Mouse (Mus musculus) MEL (cell line): ENCODE measurements around the gene Gnai1. TPM values are rescaled to one million over a fixed set of nuclear protein-coding genes. Genes with fewer than 3 reads are reported as not detected.

Experiments used
- DNase-seq: peaks from one replicate; pipeline ENCODE4 v3.0.0; 2011; ENCODE audit warnings: low read depth, low spot score
- H3K27ac ChIP-seq: 2 replicates; pipeline ENCODE4 v1.5.1; 2012; ENCODE audit warnings: low read depth, mild to moderate bottlenecking, control low read depth, low read length, moderate library complexity; ENCODE audit not compliant: control insufficient read depth
- H3K27me3 ChIP-seq, 2 experiments: fragments of 150-350 bp in 1 of 2; sonication (generic) in 1 of 2; 2 replicates each; pipeline ENCODE4 v1.6.1; 2012; ENCODE audit warnings: low read length in 2 of 2, mild to moderate bottlenecking in 2 of 2, improper control_type of control experiment in 1 of 2, moderate library complexity in 1 of 2; ENCODE audit not compliant: insufficient read depth in 2 of 2, control insufficient read depth in 1 of 2
- H3K36me3 ChIP-seq, 2 experiments: 2 replicates each; pipeline ENCODE4 v1.6.1; 2012 to 2014; ENCODE audit warnings: low read length in 2 of 2, improper control_type of control experiment in 1 of 2, inconsistent platforms in 1 of 2, mild to moderate bottlenecking in 1 of 2; ENCODE audit not compliant: insufficient read depth in 2 of 2, control insufficient read depth in 1 of 2
- H3K4me1 ChIP-seq, 2 experiments: fragments of 150-350 bp in 1 of 2; sonication (generic) in 1 of 2; 2 replicates each; pipeline ENCODE4 v1.6.1; 2012; ENCODE audit warnings: low read length in 2 of 2, improper control_type of control experiment in 1 of 2, mild to moderate bottlenecking in 1 of 2; ENCODE audit not compliant: insufficient read depth in 2 of 2, control insufficient read depth in 1 of 2
- H3K4me3 ChIP-seq, 2 experiments: fragments of 150-350 bp in 1 of 2; sonication (generic) in 1 of 2; 2 replicates each; pipeline ENCODE4 v1.5.1; 2012; ENCODE audit warnings: low read depth in 2 of 2, low read length in 2 of 2, mild to moderate bottlenecking in 2 of 2, moderate library complexity in 2 of 2, control low read depth in 1 of 2, improper control_type of control experiment in 1 of 2; ENCODE audit not compliant: control insufficient read depth in 1 of 2, insufficient read depth in 1 of 2
- H3K79me2 ChIP-seq: 2 replicates; pipeline ENCODE4 v1.6.1; 2012; ENCODE audit warnings: mild to moderate bottlenecking, low read length, moderate library complexity; ENCODE audit not compliant: control insufficient read depth, poor library complexity, insufficient read depth
- H3K9ac ChIP-seq: 2 replicates; pipeline ENCODE4 v1.6.1; 2012; ENCODE audit warnings: low read depth, mild to moderate bottlenecking, control low read depth, low read length, moderate library complexity; ENCODE audit not compliant: control insufficient read depth, poor library complexity, severe bottlenecking
- H3K9me3 ChIP-seq: fragments of 150-350 bp; sonication (generic); replicated peaks from 2 replicates; pipeline ENCODE4 v1.6.1; 2012; ENCODE audit warnings: mild to moderate bottlenecking, low read length, improper control_type of control experiment, moderate library complexity; ENCODE audit not compliant: insufficient read depth
- BHLHE40 ChIP-seq: IDR thresholded peaks from 2 replicates; pipeline ENCODE4 v1.6.1; 2012; ENCODE audit warnings: low read depth, mild to moderate bottlenecking, inconsistent platforms, low read length, improper control_type of control experiment, borderline replicate concordance
- CHD1 ChIP-seq: IDR thresholded peaks from 2 replicates; pipeline ENCODE4 v1.6.1; 2012; ENCODE audit warnings: low read depth, mild to moderate bottlenecking, inconsistent platforms, low read length, improper control_type of control experiment
- CHD2 ChIP-seq: IDR thresholded peaks from 2 replicates; pipeline ENCODE4 v1.6.1; 2011; ENCODE audit warnings: low read length, improper control_type of control experiment
- E2F4 ChIP-seq: IDR thresholded peaks from 2 replicates; pipeline ENCODE4 v1.6.1; 2011; ENCODE audit warnings: low read depth, low read length, improper control_type of control experiment, borderline replicate concordance
- ETS1 ChIP-seq: IDR thresholded peaks from 2 replicates; pipeline ENCODE4 v1.6.1; 2012; ENCODE audit warnings: low read depth, mild to moderate bottlenecking, inconsistent platforms, low read length, improper control_type of control experiment, moderate library complexity
- GATA1 ChIP-seq: IDR thresholded peaks from 2 replicates; pipeline ENCODE4 v1.6.1; 2011; ENCODE audit warnings: low read depth, low read length, improper control_type of control experiment
- HCFC1 ChIP-seq: IDR thresholded peaks from 2 replicates; pipeline ENCODE4 v1.6.1; 2012; ENCODE audit warnings: low read depth, mild to moderate bottlenecking, inconsistent platforms, low read length, improper control_type of control experiment, moderate library complexity
- MAFK ChIP-seq: IDR thresholded peaks from 2 replicates; pipeline ENCODE4 v1.6.1; 2011; ENCODE audit warnings: low read depth, mild to moderate bottlenecking, low read length, improper control_type of control experiment, borderline replicate concordance
- MAX ChIP-seq: IDR thresholded peaks from 2 replicates; pipeline ENCODE4 v1.6.1; 2011; ENCODE audit warnings: low read length, improper control_type of control experiment
- MAZ ChIP-seq: IDR thresholded peaks from 2 replicates; pipeline ENCODE4 v1.6.1; 2012; ENCODE audit warnings: low read depth, mild to moderate bottlenecking, inconsistent platforms, low read length, improper control_type of control experiment
- MEF2A ChIP-seq: IDR thresholded peaks from 2 replicates; pipeline ENCODE4 v1.6.1; 2014; ENCODE audit warnings: low read depth, mild to moderate bottlenecking, inconsistent platforms, low read length, improper control_type of control experiment; ENCODE audit not compliant: poor library complexity, insufficient replicate concordance, severe bottlenecking; ENCODE audit errors: extremely low read depth
- MXI1 ChIP-seq: IDR thresholded peaks from 2 replicates; pipeline ENCODE4 v1.6.1; 2011; ENCODE audit warnings: mild to moderate bottlenecking, low read depth, low read length, improper control_type of control experiment
- MYC ChIP-seq: IDR thresholded peaks from 2 replicates; pipeline ENCODE4 v1.6.1; 2011; ENCODE audit warnings: low read depth, mild to moderate bottlenecking, low read length, improper control_type of control experiment, moderate library complexity
- NELFE ChIP-seq: IDR thresholded peaks from 2 replicates; pipeline ENCODE4 v1.6.1; 2011; ENCODE audit warnings: low read depth, low read length, improper control_type of control experiment
- NRF1 ChIP-seq: IDR thresholded peaks from 2 replicates; pipeline ENCODE4 v1.6.1; 2014; ENCODE audit warnings: low read depth, mild to moderate bottlenecking, inconsistent platforms, low read length, improper control_type of control experiment, moderate library complexity; ENCODE audit not compliant: poor library complexity, insufficient read depth, severe bottlenecking
- POLR2A ChIP-seq, 2 experiments: IDR thresholded peaks; 2 replicates each; pipeline ENCODE4 v1.6.1; 2011 to 2012; ENCODE audit warnings: low read length in 2 of 2, mild to moderate bottlenecking in 2 of 2, control low read depth in 1 of 2, improper control_type of control experiment in 1 of 2, low read depth in 1 of 2, moderate library complexity in 1 of 2; ENCODE audit not compliant: control insufficient read depth in 1 of 2, insufficient read depth in 1 of 2, poor library complexity in 1 of 2
- POLR2AphosphoS2 ChIP-seq: IDR thresholded peaks from 2 replicates; pipeline ENCODE4 v1.6.1; 2011; ENCODE audit warnings: low read length, improper control_type of control experiment
- POLR2AphosphoS5 ChIP-seq: IDR thresholded peaks from 2 replicates; pipeline ENCODE4 v1.6.1; 2012; ENCODE audit warnings: low read depth, borderline replicate concordance, mild to moderate bottlenecking, inconsistent platforms, low read length, moderate library complexity, mixed read lengths
- RCOR1 ChIP-seq: IDR thresholded peaks from 2 replicates; pipeline ENCODE4 v1.6.1; 2012; ENCODE audit warnings: low read depth, mild to moderate bottlenecking, inconsistent platforms, low read length, improper control_type of control experiment
- SMC3 ChIP-seq: IDR thresholded peaks from 2 replicates; pipeline ENCODE4 v1.6.1; 2011; ENCODE audit warnings: low read depth, low read length, improper control_type of control experiment
- UBTF ChIP-seq: IDR thresholded peaks from 2 replicates; pipeline ENCODE4 v1.6.1; 2012; ENCODE audit warnings: low read depth, mild to moderate bottlenecking, inconsistent platforms, low read length, improper control_type of control experiment, moderate library complexity, borderline replicate concordance; ENCODE audit not compliant: insufficient read depth
- USF2 ChIP-seq, 2 experiments: IDR thresholded peaks; 2 replicates each; pipeline ENCODE4 v1.6.1; 2011 to 2012; ENCODE audit warnings: improper control_type of control experiment in 2 of 2, low read length in 2 of 2, borderline replicate concordance in 1 of 2, inconsistent platforms in 1 of 2, low read depth in 1 of 2, mild to moderate bottlenecking in 1 of 2; ENCODE audit not compliant: insufficient read depth in 1 of 2
- polyA plus RNA-seq, 2 experiments: library from polyadenylated mRNA; stranded (reverse) in 1 of 2; unstranded in 1 of 2; fragments of >175 nt in 1 of 2; fragments of >200 nt in 1 of 2; gene quantifications; 2 replicates each; pipeline versions ENCODE4 v1.2.1 to v1.2.4; 2012; ENCODE audit warnings: low replicate concordance in 2 of 2, low read depth in 1 of 2; ENCODE audit not compliant: insufficient read length in 2 of 2, insufficient read depth in 1 of 2, missing spikeins in 1 of 2
- total RNA-seq: library from RNA; depleted of rRNA; stranded (reverse); fragments of 300-350 nt; gene quantifications from 2 replicates; pipeline ENCODE4 v1.2.3, GENCODE M21; 2012

Gnai1 gene
- total and polyA plus RNA-seq, 3 experiments = not detected

DNA sequence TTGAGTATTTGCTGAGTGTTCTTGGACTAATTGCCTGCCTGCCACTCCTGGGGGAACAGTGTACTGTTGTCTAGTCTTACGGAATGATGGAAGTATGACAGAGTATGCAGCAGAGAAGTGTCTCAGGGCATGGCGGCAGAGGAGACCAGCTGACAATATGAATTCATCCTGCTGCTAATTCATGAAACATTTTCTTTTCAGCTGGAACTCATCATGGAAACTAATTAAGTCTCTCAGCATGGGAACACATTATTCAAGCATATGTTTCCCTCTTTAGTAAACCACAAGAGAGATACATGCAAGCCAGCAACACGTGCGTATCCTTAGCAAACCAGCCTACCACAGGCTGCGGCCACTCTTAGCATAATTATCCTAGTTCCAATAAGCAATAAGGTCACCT lies 67.4 kb downstream of the Gnai1 start (continued):
- TF ChIP-seq MEF2A (no peak), MXI1 (no peak), CHD1 (no peak)

GRCm38 (mm10) chr5:18289530-18289929 lies 70.6 kb downstream of the Gnai1 start:
- no peaks in the 10 kb centered on the region for H3K27me3 ChIP-seq
- DNase-seq = no peak
- no peaks in the 10 kb centered on the region for H3K9me3 ChIP-seq
- no peak overlapping the region for H3K4me3 ChIP-seq
- H3K36me3 ChIP-seq = no peaks in the 10 kb centered on the region
- TF ChIP-seq CHD2 (no peak), MAX (no peak), BHLHE40 (no peak), POLR2AphosphoS2 (no peak), GATA1 (no peak), POLR2AphosphoS5 (no peak), NELFE (no peak), CHD1 (no peak), MAFK (no peak), E2F4 (no peak)
- H3K79me2 ChIP-seq = no peaks in the 10 kb centered on the region
- no peak overlapping the region for H3K9ac ChIP-seq
- no peaks in the 10 kb centered on the region for H3K4me1 ChIP-seq
- no peak overlapping the region for H3K27ac ChIP-seq

DNA sequence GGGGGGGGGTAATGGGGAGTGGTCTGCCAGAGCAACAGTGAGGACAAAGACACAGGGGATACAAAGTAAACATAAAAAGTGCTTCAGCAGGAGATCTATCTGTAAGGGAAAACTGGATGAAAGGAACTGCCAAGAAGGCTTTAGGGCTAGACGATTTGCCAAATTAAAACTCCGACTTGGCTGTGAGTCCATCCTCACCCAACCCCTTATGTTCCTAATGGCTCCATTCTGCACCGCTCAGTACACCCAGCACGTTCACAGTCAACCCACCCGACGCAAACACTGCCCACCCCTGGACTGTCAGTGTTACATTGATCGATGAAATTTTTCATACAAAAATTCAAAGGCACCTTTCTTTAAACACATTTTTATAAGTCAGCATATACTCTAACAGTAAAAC lies 71.5 kb downstream of the Gnai1 start:
- no peak overlapping the region for H3K9ac ChIP-seq
- H3K36me3 ChIP-seq = no peaks in the 10 kb centered on the region
- TF ChIP-seq POLR2AphosphoS5 (no peak), MAX (no peak), POLR2AphosphoS2 (no peak), MYC (no peak), CHD2 (no peak)
- TF ChIP-seq, all 39 proteins: peak for 0
- no peaks in the 10 kb centered on the region for H3K4me1 ChIP-seq
- no peak for DNase-seq
- no peaks in the 10 kb centered on the region for H3K79me2 ChIP-seq
- H3K4me3 ChIP-seq = no peak overlapping the region
- no peak overlapping the region for H3K27ac ChIP-seq
- no peaks in the 10 kb centered on the region for H3K27me3 ChIP-seq
- no peaks in the 10 kb centered on the region for H3K9me3 ChIP-seq

- H3K4me3 ChIP-seq = no peak overlapping the region
- no peaks in the 10 kb centered on the region for H3K79me2 ChIP-seq
- H3K9ac ChIP-seq = no peak overlapping the region
- no peak overlapping the region for H3K27ac ChIP-seq
- H3K9me3 ChIP-seq = no peaks in the 10 kb centered on the region
- H3K36me3 ChIP-seq = no peaks in the 10 kb centered on the region
- H3K4me1 ChIP-seq = no peaks in the 10 kb centered on the region
- H3K27me3 ChIP-seq = no peaks in the 10 kb centered on the region
- TF ChIP-seq RCOR1 (no peak), GATA1 (no peak), NELFE (no peak), NRF1 (no peak), ETS1 (no peak), CHD2 (no peak), USF2 (IDR thresholded peaks at IDR 0.05; ENCODE audit: borderline replicate concordance in 1 of 2, insufficient read depth in 1 of 2, low read depth in 1 of 2, low read length in 2 of 2) (no peak), POLR2AphosphoS5 (no peak), MAZ (no peak), SMC3 (no peak), UBTF (no peak), POLR2A (IDR thresholded peaks at IDR 0.05; ENCODE audit: control insufficient read depth in 1 of 2, insufficient read depth in 1 of 2, low read depth in 1 of 2, low read length in 2 of 2, poor library complexity in 1 of 2) (no peak), E2F4 (no peak), HCFC1 (no peak)
- no peak for DNase-seq
Measured at GRCm38 (mm10) chr5:18288079-18288478, 72.1 kb downstream of the Gnai1 start.
